Mouse (Mus musculus) embryo, embryonic 10 days (tissue): ENCODE results near the gene Cxcl15.
A peak's percentile ranks its signal among the peaks of the same experiment; 100 is the strongest.

Source experiments
- DNase-seq: peaks from one replicate; pipeline ENCODE4 v3.0.0-alpha.2; 2015; ENCODE audit warnings: low spot score

Gene Cxcl15

DNA sequence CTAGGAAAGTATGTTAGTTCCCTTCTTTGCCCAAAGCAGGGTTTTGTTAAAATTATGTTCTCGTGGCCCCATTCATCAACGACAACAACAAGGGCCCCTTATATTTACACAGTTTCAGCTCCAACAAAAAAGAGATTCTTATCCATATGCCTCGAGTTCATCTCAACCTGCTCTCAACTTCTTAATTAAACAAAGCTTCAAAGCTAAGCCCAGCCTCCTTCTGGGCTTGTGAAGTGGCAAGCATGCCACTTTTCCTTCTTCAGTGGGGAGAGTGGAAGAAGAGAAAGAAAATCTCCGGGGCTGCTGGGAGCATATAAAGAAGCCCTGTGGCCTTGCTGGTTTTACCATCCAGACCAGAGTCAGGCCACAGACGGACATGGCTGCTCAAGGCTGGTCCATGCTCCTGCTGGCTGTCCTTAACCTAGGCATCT, at the start of gene Cxcl15:
Gene Cxcl15, plus strand, starts transcription at position 340 of the 431 bp plus-strand sequence.
- DNase-seq: no peak

DNA sequence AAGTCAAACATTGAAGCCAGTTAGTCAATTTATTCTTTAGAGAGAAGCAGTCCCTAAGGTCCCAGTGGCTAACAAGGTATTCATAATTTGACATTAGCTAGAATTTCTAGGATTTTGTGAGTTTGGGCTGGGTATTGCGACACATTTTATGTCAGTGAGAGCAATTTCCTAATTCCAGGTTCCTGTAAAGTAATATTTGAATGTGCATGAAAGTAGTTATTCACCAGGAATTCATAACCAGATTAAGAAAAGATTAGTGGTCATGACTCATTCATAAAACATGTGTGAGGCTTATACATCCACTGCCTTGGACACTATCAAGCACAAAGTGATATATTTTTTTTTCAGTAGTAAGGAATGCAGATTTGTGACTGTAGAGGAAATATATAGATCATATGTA, 40.4 kb upstream of the Cxcl15 start:
- no peak for DNase-seq

DNA sequence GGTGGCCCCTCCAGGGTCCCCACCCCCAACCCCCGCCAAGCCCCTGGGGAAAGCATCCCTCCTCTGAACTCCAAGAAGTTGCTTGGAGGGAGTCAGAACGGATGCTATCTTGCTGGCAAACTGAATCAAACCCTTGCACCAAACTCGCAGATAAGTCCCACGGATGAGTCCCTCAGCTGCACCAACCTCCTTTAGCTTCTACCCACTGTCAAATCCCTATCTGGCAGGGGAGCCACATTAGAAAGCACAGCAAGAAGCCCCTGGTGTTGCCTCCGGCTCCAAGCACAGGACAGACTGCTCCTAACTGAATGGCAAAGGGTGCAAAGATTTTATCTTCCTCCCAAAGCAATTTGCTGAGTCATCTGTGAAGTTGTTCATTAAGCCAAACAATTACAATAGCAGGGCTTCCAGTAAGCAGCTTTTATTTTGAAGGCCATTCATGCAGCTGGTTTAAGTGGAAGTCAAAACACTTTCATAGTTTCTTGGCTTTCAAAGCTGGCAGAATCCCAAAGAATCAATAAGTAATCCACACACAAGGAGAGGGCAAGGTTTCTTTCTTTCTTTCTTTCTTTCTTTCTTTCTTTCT, 36.2 kb upstream of the Cxcl15 start:
- DNase-seq: no peak

GRCm38 (mm10) chr5:90759077-90760065, 35.0 kb upstream of the Cxcl15 start, which contains the start of gene Cxcl5:
Gene Cxcl5 (plus strand): TSS chr5:90759360.
- peak; percentile 48 for DNase-seq

GRCm38 (mm10) chr5:90760303-90760702, 34.0 kb upstream of the Cxcl15 start:
- no peak for DNase-seq

DNA sequence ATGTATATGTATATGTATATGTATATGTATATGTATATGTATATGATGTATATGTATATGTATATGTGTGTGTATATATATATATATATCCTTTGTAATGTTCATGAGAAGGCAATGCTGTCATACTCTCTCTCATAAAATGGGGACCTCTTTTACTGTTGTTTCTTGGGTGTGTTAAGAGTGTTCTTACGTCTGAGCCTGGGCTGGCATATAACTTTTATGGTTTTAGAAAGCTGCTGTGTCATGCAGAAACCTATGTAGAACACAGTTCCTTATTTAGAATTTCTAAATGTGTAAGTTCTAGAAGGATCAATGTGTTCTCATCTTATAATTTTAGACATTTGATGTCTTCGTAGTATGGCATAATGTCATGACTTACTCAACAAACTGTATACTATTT, 33.5 kb upstream of the Cxcl15 start:
- DNase-seq: no peak

- no peak for DNase-seq
Measured at GRCm38 (mm10) chr5:90761834-90762233, 32.5 kb upstream of the Cxcl15 start.

DNA sequence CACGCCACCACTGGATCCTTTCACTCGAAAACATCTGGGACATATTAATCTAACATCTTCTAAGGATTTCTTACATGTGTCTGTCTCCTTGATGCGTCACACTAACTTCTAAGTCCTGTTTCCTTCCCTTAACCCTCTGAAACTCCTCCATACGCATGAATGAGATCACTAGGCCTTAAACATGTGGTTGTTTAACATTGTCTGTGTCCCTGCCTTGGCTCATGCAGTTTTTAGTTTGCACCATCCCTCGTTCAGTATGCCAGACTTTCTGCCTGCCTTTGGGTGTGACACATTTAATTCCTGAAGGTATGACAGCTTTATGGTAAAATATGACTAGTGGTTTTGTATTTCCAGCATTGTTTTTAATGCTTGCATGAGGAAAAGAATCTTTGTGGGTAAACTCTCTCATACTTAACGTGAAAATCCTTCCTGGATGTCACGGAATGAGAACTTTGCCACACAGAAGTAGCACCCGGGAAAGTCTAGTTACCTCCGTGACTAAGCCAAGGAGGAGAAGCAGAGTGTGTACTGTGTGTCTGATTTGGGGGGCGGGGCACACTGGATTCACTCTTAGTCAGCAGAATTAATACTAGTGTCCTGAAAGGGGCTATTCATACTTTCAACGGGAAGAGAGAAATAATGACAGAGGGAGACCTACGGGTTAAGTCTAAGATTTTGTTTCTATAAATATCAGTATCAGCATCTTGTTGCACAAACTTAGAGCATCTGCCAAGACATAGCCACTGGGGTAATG, 30.2 kb upstream of the Cxcl15 start:
- DNase-seq: no peak

DNA sequence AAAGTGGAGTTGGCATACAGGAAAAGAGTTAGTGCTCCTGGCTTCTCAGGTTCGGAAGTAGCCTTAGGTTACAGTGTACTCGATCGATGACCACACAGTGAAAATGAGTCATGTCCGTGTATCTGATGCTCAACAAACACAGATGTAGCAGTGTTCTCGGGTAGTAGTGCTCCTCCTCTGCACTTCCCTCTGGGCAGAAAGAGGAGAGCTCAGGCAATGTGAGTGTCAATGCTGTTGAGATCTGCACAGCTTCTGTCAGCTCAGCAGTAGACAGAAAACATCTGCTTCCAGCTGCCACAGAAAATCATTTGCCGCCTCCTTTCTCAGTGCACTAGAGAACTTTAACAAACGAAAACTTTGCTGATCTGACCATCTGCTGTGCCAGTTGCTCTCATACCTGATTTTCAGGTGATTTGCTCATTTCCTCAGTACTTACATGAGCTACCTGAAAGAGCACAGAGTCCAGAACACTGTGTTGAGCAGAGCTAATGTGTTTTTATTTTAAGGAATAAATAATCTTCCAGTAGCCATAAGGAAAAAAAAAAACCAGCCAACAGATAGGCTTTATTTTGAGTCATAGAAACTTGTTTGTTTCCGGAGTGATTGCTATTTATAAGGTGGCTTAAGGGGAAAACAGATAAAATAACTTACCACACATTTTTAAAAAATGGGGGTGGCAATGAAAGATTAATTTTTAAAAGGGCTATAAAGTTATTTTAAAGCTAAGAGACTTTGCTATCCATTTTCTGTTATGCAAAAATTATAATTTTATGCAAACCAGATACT, 28.3 kb upstream of the Cxcl15 start:
- DNase-seq: no peak

- no peak for DNase-seq
Measured at GRCm38 (mm10) chr5:90768218-90768617, 26.1 kb upstream of the Cxcl15 start, which contains the start of gene Ppbp. Gene Ppbp (plus strand): TSS chr5:90768518.

DNA sequence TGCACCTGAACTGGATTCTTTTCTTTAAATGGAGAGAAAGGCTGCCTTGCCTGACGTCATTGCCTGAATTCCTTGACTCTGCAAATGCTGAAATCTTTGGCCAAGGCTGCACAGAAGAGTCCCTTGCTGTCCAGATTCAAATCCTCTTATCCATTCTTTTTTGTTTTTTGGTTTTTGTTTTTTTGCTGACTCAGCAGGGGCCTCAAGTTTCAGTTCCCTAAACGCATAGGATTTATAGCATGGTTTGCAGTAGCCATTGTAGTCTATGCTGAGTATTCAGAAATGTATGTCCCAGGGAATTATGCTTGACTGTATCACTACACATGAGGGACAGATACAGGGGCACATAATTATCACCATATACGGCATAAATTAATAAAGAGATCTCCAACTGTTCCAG, 23.0 kb upstream of the Cxcl15 start:
- no peak for DNase-seq

DNA sequence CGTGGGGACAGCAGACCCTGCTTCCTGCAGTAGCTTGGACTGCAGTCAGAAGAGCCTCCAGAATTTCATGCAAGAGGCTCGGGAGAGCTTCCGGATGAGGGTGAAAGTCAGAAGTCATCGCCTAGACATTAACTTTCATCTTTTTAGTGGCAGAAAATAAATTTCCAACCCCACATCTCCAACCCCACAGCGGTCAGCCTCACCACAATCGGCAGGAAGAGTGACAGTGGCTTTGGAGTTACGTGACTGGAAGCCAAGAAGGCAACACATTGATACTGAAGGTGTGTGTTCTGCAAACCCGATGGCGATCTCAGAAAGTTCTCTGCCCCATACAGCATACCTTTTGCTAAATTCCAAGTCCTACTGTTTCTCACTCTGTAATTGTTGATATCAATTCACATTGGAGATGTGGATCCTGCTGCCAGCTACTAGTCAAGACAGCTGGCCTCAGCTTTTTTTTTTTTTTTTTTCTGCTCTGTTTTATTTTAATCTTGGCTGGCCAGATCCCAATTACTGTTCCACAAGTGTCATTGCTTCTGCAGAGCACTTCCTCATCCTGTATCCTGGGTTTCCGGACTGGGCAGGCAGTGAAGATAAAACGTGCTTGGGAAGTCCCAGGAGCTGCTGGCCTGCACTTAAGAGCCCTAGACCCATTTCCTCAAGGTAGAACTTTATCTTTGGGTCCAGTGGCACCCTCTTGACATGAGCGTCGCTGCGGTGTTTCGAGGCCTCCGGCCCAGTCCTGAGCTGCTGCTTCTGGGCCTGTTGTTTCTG, 22.3 kb upstream of the Cxcl15 start, which contains the start of gene Pf4:
Gene Pf4, plus strand, starts transcription at position 556 of the 774 bp plus-strand sequence.
- no peak for DNase-seq

- no peak for DNase-seq
Measured at GRCm38 (mm10) chr5:90775562-90775961, 18.8 kb upstream of the Cxcl15 start.

DNA sequence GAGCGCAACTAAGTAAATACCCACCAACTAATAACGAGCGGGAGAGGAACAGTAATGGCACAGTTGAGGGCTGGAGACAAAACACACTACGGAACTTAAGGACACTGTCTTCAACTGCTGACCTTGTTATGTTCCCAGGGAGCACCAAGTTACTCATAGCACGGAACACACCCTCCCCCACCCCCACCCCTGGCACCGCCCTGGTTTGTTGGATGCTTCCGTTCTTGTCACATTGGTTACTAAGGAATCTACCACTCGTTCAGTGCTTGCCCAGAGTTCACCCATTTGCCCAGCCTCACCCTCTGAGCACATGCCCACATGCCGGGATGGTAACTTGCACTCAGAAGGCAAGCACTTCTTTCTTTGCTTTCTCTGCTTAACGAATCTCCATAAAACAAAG, 16.7 kb upstream of the Cxcl15 start:
- DNase-seq: no peak

DNA sequence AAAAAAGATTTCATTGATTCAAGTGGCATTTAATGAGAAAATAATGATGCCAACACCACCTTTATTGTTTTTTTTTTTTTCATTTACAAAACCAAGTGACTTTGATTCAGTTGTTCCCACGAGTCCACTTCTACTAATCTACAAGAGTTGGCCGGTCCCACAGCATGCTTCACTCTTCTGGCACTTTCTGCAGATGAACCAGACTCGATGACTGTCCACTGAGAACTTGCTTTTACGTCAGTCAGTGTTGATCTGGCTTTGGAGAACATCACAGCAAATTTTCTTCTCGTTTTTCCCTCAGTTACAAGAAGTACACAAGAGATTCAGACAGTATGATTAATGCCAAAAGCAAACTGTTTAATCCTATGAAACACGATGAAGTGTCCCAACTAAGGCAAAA, 15.5 kb upstream of the Cxcl15 start:
- no peak for DNase-seq

DNA sequence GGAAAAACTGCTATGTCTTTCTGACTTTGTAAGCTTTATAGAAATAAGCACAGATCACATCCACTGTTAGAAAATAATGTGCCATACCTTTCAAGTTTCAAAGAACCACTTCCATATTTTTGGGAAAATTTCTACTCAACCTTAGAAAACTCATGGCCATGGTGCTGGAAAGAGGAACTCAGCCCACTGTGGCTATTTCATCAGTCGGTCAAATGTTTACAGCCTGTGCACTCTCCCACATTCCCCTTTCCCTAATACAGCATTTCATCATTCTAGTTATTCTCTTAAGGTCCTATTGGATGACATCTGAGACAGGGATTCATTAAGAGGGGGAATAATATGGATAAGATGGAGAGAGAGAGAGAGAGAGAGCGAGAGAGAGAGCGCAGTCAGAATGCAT, 10.6 kb upstream of the Cxcl15 start:
- DNase-seq: no peak

DNA sequence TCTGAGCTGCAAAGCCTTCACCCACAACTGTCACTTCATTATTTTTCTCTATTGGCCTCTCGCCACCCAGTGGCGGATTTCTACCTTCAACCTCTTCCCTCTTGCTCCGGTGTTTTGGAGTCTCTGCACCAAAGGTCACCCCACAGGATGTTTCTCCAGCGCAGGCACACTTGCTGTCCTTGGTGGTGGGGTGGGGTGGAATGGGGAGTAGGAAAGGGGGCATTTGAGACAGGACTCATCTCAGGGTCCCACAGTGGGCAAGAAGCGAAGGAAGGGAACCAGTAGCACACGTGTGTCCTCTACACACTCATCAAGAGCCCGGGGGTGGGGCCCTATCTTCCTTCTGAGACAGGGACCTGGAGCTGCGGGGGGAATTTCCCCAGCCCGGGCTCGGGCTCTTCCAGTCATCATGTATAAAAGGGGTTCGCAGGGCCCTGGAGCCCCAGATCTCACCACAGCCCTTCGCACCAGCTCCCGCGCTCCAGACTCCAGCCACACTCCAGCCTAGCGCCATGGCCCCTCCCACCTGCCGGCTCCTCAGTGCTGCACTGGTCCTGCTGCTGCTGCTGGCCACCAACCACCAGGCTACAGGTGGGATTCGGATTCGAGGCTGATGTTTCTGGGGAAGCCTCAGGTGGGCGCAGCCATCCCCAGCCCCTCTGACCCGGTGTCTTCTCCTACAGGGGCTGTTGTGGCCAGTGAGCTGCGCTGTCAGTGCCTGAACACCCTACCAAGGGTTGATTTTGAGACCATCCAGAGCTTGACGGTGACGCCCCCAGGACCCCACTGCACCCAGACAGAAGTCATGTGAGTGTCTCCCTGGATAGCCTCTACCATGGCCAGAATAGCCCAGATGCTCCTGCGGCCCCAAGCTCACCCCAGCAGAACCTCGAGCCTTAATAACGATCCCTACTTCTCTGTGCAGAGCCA, 8.4 kb upstream of the Cxcl15 start, which contains the start of gene Cxcl3:
Gene Cxcl3, plus strand, starts transcription at position 445 of the 930 bp plus-strand sequence.
- DNase-seq: peak; percentile 64

DNA sequence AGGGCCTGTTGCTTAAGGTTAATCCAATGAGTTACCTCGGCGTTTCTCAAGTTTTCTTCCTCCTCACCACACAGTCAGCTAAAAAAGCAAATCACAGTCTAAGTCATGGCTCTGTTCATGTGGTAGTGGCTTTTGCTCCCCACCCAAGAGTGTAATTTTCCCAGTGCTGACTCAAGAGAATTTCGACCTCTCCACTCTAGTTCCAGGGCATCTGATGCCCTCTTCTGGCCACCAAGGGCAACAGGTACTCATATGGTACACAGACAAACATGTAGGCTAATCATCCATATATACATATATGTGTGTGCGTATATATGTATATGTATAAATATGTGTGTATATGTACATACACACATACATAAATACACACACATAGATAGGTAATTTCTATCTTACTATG, 6.2 kb upstream of the Cxcl15 start:
- peak; percentile 24 for DNase-seq

DNA sequence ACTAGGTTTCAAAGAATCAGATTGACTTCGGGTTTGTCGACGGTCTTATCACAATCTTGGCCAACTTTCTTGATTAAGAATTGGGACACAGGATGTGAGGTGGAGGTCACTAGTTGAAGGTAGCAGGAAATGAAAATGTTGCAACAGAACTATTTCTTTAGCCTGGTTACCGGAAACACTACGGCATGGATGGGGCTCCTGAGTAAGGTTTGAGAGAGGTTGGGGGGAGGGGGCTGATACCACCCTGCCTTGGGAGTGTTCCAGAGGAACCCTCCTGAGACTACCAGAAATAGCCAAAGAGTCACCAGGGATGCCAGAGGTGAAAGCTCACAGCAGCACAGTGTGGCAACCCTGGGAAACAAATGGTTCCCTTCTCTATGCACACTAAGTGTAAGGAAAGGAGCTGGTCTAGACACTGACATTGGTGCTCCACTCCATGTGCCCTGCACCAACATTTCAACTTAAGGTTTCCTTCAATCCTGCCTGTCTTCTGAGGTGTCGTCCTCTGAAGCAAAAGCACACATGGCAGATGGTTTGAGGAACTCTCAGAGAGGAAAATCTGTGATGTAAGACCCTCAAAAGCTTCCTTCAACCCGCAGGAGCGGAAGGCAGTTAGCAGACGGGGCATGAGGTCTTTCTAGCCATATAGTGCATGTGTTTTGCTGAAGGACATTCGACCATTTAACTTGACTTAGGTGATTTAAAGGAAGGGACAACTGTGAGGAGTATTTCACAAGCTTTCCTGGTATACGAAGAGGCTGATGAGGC, 4.8 kb upstream of the Cxcl15 start:
- DNase-seq: no peak
